In genomic region chr10:93889579-93889950, GRCm38 (mm10) we compare ENCODE assay signal across 8 mouse cellular contexts. TPM values are rescaled to one million over a fixed set of nuclear protein-coding genes. Genes with fewer than 3 reads are reported as not detected.
A peak's percentile ranks its signal among the peaks of the same experiment; 100 is the strongest.
DNase-seq lines count a peak whose midpoint lies in the region; ATAC-seq lines count a peak whose summit lies in the region.

No protein-coding gene starts in this region.

- H3K9ac ChIP-seq in forebrain, embryonic 13.5 days: peak overlapping the region; percentile 97
- H3K9ac ChIP-seq in liver, embryonic 16.5 days (ENCODE audit: low read depth, low read length): peak overlapping the region; percentile 96
- H3K9ac ChIP-seq in neural tube, embryonic 12.5 days: peak overlapping the region; percentile 90

- peak; percentile 89 for DNase-seq in ES-CJ7 (ENCODE audit: low read depth, low spot score)
- peak; percentile 90 to 91 for DNase-seq in heart, postnatal 10 days
- peak; percentile 55 for DNase-seq in large intestine, adult 2 months (ENCODE audit: low read depth, low spot score)
- DNase-seq in telencephalon, adult 2 months (ENCODE audit: low read depth, low spot score): peak; percentile 92

- peaks cover 23% of the 10 kb centered on the region for H3K36me3 ChIP-seq in forebrain, embryonic 13.5 days (ENCODE audit: poor library complexity, severe bottlenecking)
- H3K36me3 ChIP-seq in liver, embryonic 16.5 days (ENCODE audit: control insufficient read depth, insufficient read depth): peaks cover 21% of the 10 kb centered on the region
- H3K36me3 ChIP-seq in neural tube, embryonic 12.5 days: peaks cover 23% of the 10 kb centered on the region

- peak; percentile 99 for ATAC-seq in cerebellum, adult (ENCODE audit: insufficient number of reproducible peaks, low FRiP score, low TSS enrichment)
- peak; percentile 99 for ATAC-seq in forebrain, embryonic 13.5 days
- peak; percentile 82 for ATAC-seq in liver, embryonic 16.5 days (ENCODE audit: low read depth)
- peak; percentile 99 for ATAC-seq in neural tube, embryonic 12.5 days (ENCODE audit: low FRiP score, low read depth)

- no peaks in the 10 kb centered on the region for H3K27me3 ChIP-seq in forebrain, embryonic 13.5 days
- H3K27me3 ChIP-seq in liver, embryonic 16.5 days (ENCODE audit: control insufficient read depth, insufficient read depth, low read depth, low read length): no peaks in the 10 kb centered on the region
- H3K27me3 ChIP-seq in neural tube, embryonic 12.5 days (replicated peaks): no peaks in the 10 kb centered on the region

- H3K4me1 ChIP-seq in forebrain, embryonic 13.5 days: peaks cover 17% of the 10 kb centered on the region
- peaks cover 44% of the 10 kb centered on the region for H3K4me1 ChIP-seq in liver, embryonic 16.5 days (ENCODE audit: control insufficient read depth, low read depth, low read length)
- peaks cover 6% of the 10 kb centered on the region for H3K4me1 ChIP-seq in neural tube, embryonic 12.5 days

- WGBS in forebrain, embryonic 13.5 days: under 1% methylated on average over 27 of the region's 30 CpGs
- under 1% methylated on average over 28 of the region's 30 CpGs for WGBS in large intestine, adult 2 months
- WGBS in liver, embryonic 16.5 days (ENCODE audit: insufficient replicate concordance): 0% methylated on average over 24 of the region's 30 CpGs
- 0% methylated on average over 30 of the region's 30 CpGs for WGBS in neural tube, embryonic 12.5 days

- H3K27ac ChIP-seq in forebrain, embryonic 13.5 days: peak overlapping the region; percentile 93
- H3K27ac ChIP-seq in liver, embryonic 16.5 days (ENCODE audit: low read length): peak overlapping the region; percentile 94
- peak overlapping the region; percentile 74 for H3K27ac ChIP-seq in neural tube, embryonic 12.5 days

- intact Hi-C loops in heart, postnatal 10 days (cut with DNase I): loop anchor here (2.0 kb wide), 1 partner anchor 29 kb away; no protein-coding TSS in a partner anchor

- H3K4me2 ChIP-seq in forebrain, embryonic 13.5 days: peak overlapping the region; percentile 87
- peak overlapping the region; percentile 93 for H3K4me2 ChIP-seq in liver, embryonic 16.5 days (ENCODE audit: low read depth, low read length)
- peak overlapping the region; percentile 90 for H3K4me2 ChIP-seq in neural tube, embryonic 12.5 days (replicated peaks)

- H3K4me3 ChIP-seq in forebrain, embryonic 13.5 days: peak overlapping the region; percentile 99
- peak overlapping the region; percentile 96 for H3K4me3 ChIP-seq in liver, embryonic 16.5 days (ENCODE audit: low read depth, low read length)
- peak overlapping the region; percentile 94 for H3K4me3 ChIP-seq in neural tube, embryonic 12.5 days

- no peaks in the 10 kb centered on the region for H3K9me3 ChIP-seq in forebrain, embryonic 13.5 days (replicated peaks)
- no peaks in the 10 kb centered on the region for H3K9me3 ChIP-seq in liver, embryonic 16.5 days (replicated peaks; ENCODE audit: control insufficient read depth, low read length)
- H3K9me3 ChIP-seq in neural tube, embryonic 12.5 days: no peaks in the 10 kb centered on the region

RNA-seq across cellular contexts. Expression of gene Metap2, which starts 7.3 kb away (rescaled TPM):
- 194 and 212 TPM in 2 replicates for polyA plus RNA-seq in forebrain, embryonic 13.5 days (2015; fragmentation: Nextera tagmentation; extraction: Ambion mirVana)
- 100 to 1,000 TPM; 150 to 156 TPM for total RNA-seq in heart, postnatal 10 days (2021)
- 30.6 and 33.9 TPM in 2 replicates for polyA plus RNA-seq in large intestine, adult 2 months (2012; rRNA removed)
- 161 TPM in 2 replicates for polyA plus RNA-seq in liver, embryonic 16.5 days (2015; fragmentation: Nextera tagmentation; extraction: Ambion mirVana)
- polyA plus RNA-seq in neural tube, embryonic 12.5 days (2016; fragmentation: Nextera tagmentation; extraction: Ambion mirVana): 191 and 201 TPM in 2 replicates

RNA-seq across cellular contexts. Expression of gene Usp44, which starts 58.2 kb away (rescaled TPM):
- polyA plus RNA-seq in forebrain, embryonic 13.5 days (2015; fragmentation: Nextera tagmentation; extraction: Ambion mirVana): 3.0 and 4.1 TPM in 2 replicates
- total RNA-seq in heart, postnatal 10 days (2021): not detected
- 0.05 and 0.16 TPM in 2 replicates for polyA plus RNA-seq in large intestine, adult 2 months (2012; rRNA removed)
- polyA plus RNA-seq in liver, embryonic 16.5 days (2015; fragmentation: Nextera tagmentation; extraction: Ambion mirVana): 0.87 and 1.1 TPM in 2 replicates
- 3.4 and 3.9 TPM in 2 replicates for polyA plus RNA-seq in neural tube, embryonic 12.5 days (2016; fragmentation: Nextera tagmentation; extraction: Ambion mirVana)

Comparison
In these comparisons a context has a peak if more than half of its experiments do, and no peak if none do; other contexts are left out.
1. Peak in every context shown above with its lines: DNase-seq, ATAC-seq, H3K4me3 ChIP-seq and H3K27ac ChIP-seq.